Mouse (Mus musculus) MEL (cell line): Measurements from ENCODE around the gene Sun2. TPM values are rescaled to one million over a fixed set of nuclear protein-coding genes. Genes with fewer than 3 reads are reported as not detected.

Experiments
- DNase-seq: peaks from one replicate; pipeline ENCODE4 v3.0.0; 2011; ENCODE audit warnings: low read depth, low spot score
- H3K27ac ChIP-seq: 2 replicates; pipeline ENCODE4 v1.5.1; 2012; ENCODE audit warnings: low read depth, mild to moderate bottlenecking, control low read depth, low read length, moderate library complexity; ENCODE audit not compliant: control insufficient read depth
- H3K27me3 ChIP-seq, 2 experiments: fragments of 150-350 bp in 1 of 2; sonication (generic) in 1 of 2; 2 replicates each; pipeline ENCODE4 v1.6.1; 2012; ENCODE audit warnings: low read length in 2 of 2, mild to moderate bottlenecking in 2 of 2, improper control_type of control experiment in 1 of 2, moderate library complexity in 1 of 2; ENCODE audit not compliant: insufficient read depth in 2 of 2, control insufficient read depth in 1 of 2
- H3K36me3 ChIP-seq, 2 experiments: 2 replicates each; pipeline ENCODE4 v1.6.1; 2012 to 2014; ENCODE audit warnings: low read length in 2 of 2, improper control_type of control experiment in 1 of 2, inconsistent platforms in 1 of 2, mild to moderate bottlenecking in 1 of 2; ENCODE audit not compliant: insufficient read depth in 2 of 2, control insufficient read depth in 1 of 2
- H3K4me1 ChIP-seq, 2 experiments: fragments of 150-350 bp in 1 of 2; sonication (generic) in 1 of 2; 2 replicates each; pipeline ENCODE4 v1.6.1; 2012; ENCODE audit warnings: low read length in 2 of 2, improper control_type of control experiment in 1 of 2, mild to moderate bottlenecking in 1 of 2; ENCODE audit not compliant: insufficient read depth in 2 of 2, control insufficient read depth in 1 of 2
- H3K4me3 ChIP-seq, 2 experiments: fragments of 150-350 bp in 1 of 2; sonication (generic) in 1 of 2; 2 replicates each; pipeline ENCODE4 v1.5.1; 2012; ENCODE audit warnings: low read depth in 2 of 2, low read length in 2 of 2, mild to moderate bottlenecking in 2 of 2, moderate library complexity in 2 of 2, control low read depth in 1 of 2, improper control_type of control experiment in 1 of 2; ENCODE audit not compliant: control insufficient read depth in 1 of 2, insufficient read depth in 1 of 2
- H3K79me2 ChIP-seq: 2 replicates; pipeline ENCODE4 v1.6.1; 2012; ENCODE audit warnings: mild to moderate bottlenecking, low read length, moderate library complexity; ENCODE audit not compliant: control insufficient read depth, poor library complexity, insufficient read depth
- H3K9ac ChIP-seq: 2 replicates; pipeline ENCODE4 v1.6.1; 2012; ENCODE audit warnings: low read depth, mild to moderate bottlenecking, control low read depth, low read length, moderate library complexity; ENCODE audit not compliant: control insufficient read depth, poor library complexity, severe bottlenecking
- H3K9me3 ChIP-seq: fragments of 150-350 bp; sonication (generic); replicated peaks from 2 replicates; pipeline ENCODE4 v1.6.1; 2012; ENCODE audit warnings: mild to moderate bottlenecking, low read length, improper control_type of control experiment, moderate library complexity; ENCODE audit not compliant: insufficient read depth
- E2F4 ChIP-seq: IDR thresholded peaks from 2 replicates; pipeline ENCODE4 v1.6.1; 2011; ENCODE audit warnings: low read depth, low read length, improper control_type of control experiment, borderline replicate concordance
- ELF1 ChIP-seq: IDR thresholded peaks from 2 replicates; pipeline ENCODE4 v1.6.1; 2014; ENCODE audit warnings: low read depth, mild to moderate bottlenecking, inconsistent platforms, low read length, improper control_type of control experiment, moderate library complexity
- ETS1 ChIP-seq: IDR thresholded peaks from 2 replicates; pipeline ENCODE4 v1.6.1; 2012; ENCODE audit warnings: low read depth, mild to moderate bottlenecking, inconsistent platforms, low read length, improper control_type of control experiment, moderate library complexity
- GABPA ChIP-seq: IDR thresholded peaks from 2 replicates; pipeline ENCODE4 v1.6.1; 2012; ENCODE audit warnings: low read depth, mild to moderate bottlenecking, inconsistent platforms, low read length, improper control_type of control experiment, moderate library complexity
- HCFC1 ChIP-seq: IDR thresholded peaks from 2 replicates; pipeline ENCODE4 v1.6.1; 2012; ENCODE audit warnings: low read depth, mild to moderate bottlenecking, inconsistent platforms, low read length, improper control_type of control experiment, moderate library complexity
- JUND ChIP-seq: IDR thresholded peaks from 2 replicates; pipeline ENCODE4 v1.6.1; 2011; ENCODE audit warnings: low read depth, mild to moderate bottlenecking, improper control_type of control experiment, low read length
- MAX ChIP-seq: IDR thresholded peaks from 2 replicates; pipeline ENCODE4 v1.6.1; 2011; ENCODE audit warnings: low read length, improper control_type of control experiment
- MAZ ChIP-seq: IDR thresholded peaks from 2 replicates; pipeline ENCODE4 v1.6.1; 2012; ENCODE audit warnings: low read depth, mild to moderate bottlenecking, inconsistent platforms, low read length, improper control_type of control experiment
- MEF2A ChIP-seq: IDR thresholded peaks from 2 replicates; pipeline ENCODE4 v1.6.1; 2014; ENCODE audit warnings: low read depth, mild to moderate bottlenecking, inconsistent platforms, low read length, improper control_type of control experiment; ENCODE audit not compliant: poor library complexity, insufficient replicate concordance, severe bottlenecking; ENCODE audit errors: extremely low read depth
- MXI1 ChIP-seq: IDR thresholded peaks from 2 replicates; pipeline ENCODE4 v1.6.1; 2011; ENCODE audit warnings: mild to moderate bottlenecking, low read depth, low read length, improper control_type of control experiment
- MYB ChIP-seq: IDR thresholded peaks from 2 replicates; pipeline ENCODE4 v1.6.1; 2011; ENCODE audit warnings: mild to moderate bottlenecking, low read depth, low read length, improper control_type of control experiment
- MYC ChIP-seq: IDR thresholded peaks from 2 replicates; pipeline ENCODE4 v1.6.1; 2011; ENCODE audit warnings: low read depth, mild to moderate bottlenecking, low read length, improper control_type of control experiment, moderate library complexity
- NELFE ChIP-seq: IDR thresholded peaks from 2 replicates; pipeline ENCODE4 v1.6.1; 2011; ENCODE audit warnings: low read depth, low read length, improper control_type of control experiment
- POLR2A ChIP-seq, 2 experiments: IDR thresholded peaks; 2 replicates each; pipeline ENCODE4 v1.6.1; 2011 to 2012; ENCODE audit warnings: low read length in 2 of 2, mild to moderate bottlenecking in 2 of 2, control low read depth in 1 of 2, improper control_type of control experiment in 1 of 2, low read depth in 1 of 2, moderate library complexity in 1 of 2; ENCODE audit not compliant: control insufficient read depth in 1 of 2, insufficient read depth in 1 of 2, poor library complexity in 1 of 2
- POLR2AphosphoS2 ChIP-seq: IDR thresholded peaks from 2 replicates; pipeline ENCODE4 v1.6.1; 2011; ENCODE audit warnings: low read length, improper control_type of control experiment
- POLR2AphosphoS5 ChIP-seq: IDR thresholded peaks from 2 replicates; pipeline ENCODE4 v1.6.1; 2012; ENCODE audit warnings: low read depth, borderline replicate concordance, mild to moderate bottlenecking, inconsistent platforms, low read length, moderate library complexity, mixed read lengths
- RAD21 ChIP-seq: IDR thresholded peaks from 2 replicates; pipeline ENCODE4 v1.6.1; 2011; ENCODE audit warnings: mild to moderate bottlenecking, low read depth, low read length, improper control_type of control experiment
- SIN3A ChIP-seq: IDR thresholded peaks from 2 replicates; pipeline ENCODE4 v1.6.1; 2012; ENCODE audit warnings: low read length, improper control_type of control experiment, inconsistent platforms
- TAL1 ChIP-seq: IDR thresholded peaks from 2 replicates; pipeline ENCODE4 v1.6.1; 2012; ENCODE audit warnings: mild to moderate bottlenecking, inconsistent platforms, low read length, moderate library complexity, mixed read lengths
- TBP ChIP-seq: IDR thresholded peaks from 2 replicates; pipeline ENCODE4 v1.8.0; 2011; ENCODE audit warnings: low read depth, low read length, improper control_type of control experiment
- TCF12 ChIP-seq: IDR thresholded peaks from 2 replicates; pipeline ENCODE4 v1.6.1; 2014; ENCODE audit warnings: low read depth, mild to moderate bottlenecking, inconsistent platforms, low read length, improper control_type of control experiment, moderate library complexity
- USF2 ChIP-seq, 2 experiments: IDR thresholded peaks; 2 replicates each; pipeline ENCODE4 v1.6.1; 2011 to 2012; ENCODE audit warnings: improper control_type of control experiment in 2 of 2, low read length in 2 of 2, borderline replicate concordance in 1 of 2, inconsistent platforms in 1 of 2, low read depth in 1 of 2, mild to moderate bottlenecking in 1 of 2; ENCODE audit not compliant: insufficient read depth in 1 of 2
- ZC3H11A ChIP-seq: IDR thresholded peaks from 2 replicates; pipeline ENCODE4 v1.6.1; 2012; ENCODE audit warnings: low read depth, mild to moderate bottlenecking, inconsistent platforms, low read length, improper control_type of control experiment
- ZKSCAN1 ChIP-seq: IDR thresholded peaks from 2 replicates; pipeline ENCODE4 v1.6.1; 2012; ENCODE audit warnings: low read depth, mild to moderate bottlenecking, inconsistent platforms, low read length, improper control_type of control experiment, moderate library complexity
- ZMIZ1 ChIP-seq: IDR thresholded peaks from 2 replicates; pipeline ENCODE4 v1.6.1; 2012; ENCODE audit warnings: low read depth, mild to moderate bottlenecking, inconsistent platforms, low read length, improper control_type of control experiment, moderate library complexity
- ZNF384 ChIP-seq: IDR thresholded peaks from 2 replicates; pipeline ENCODE4 v1.6.1; 2012; ENCODE audit warnings: low read depth, mild to moderate bottlenecking, inconsistent platforms, low read length, improper control_type of control experiment
- polyA plus RNA-seq, 2 experiments: library from polyadenylated mRNA; stranded (reverse) in 1 of 2; unstranded in 1 of 2; fragments of >175 nt in 1 of 2; fragments of >200 nt in 1 of 2; gene quantifications; 2 replicates each; pipeline versions ENCODE4 v1.2.1 to v1.2.4; 2012; ENCODE audit warnings: low replicate concordance in 2 of 2, low read depth in 1 of 2; ENCODE audit not compliant: insufficient read length in 2 of 2, insufficient read depth in 1 of 2, missing spikeins in 1 of 2
- total RNA-seq: library from RNA; depleted of rRNA; stranded (reverse); fragments of 300-350 nt; gene quantifications from 2 replicates; pipeline ENCODE4 v1.2.3, GENCODE M21; 2012

Sun2 gene
- total and polyA plus RNA-seq, 3 experiments: 4.3 to 10.6 TPM; not detected in 1

GRCm38 (mm10) chr15:79768302-79768701, 26.0 kb upstream of the Sun2 start:
- Histone ChIP-seq H3K79me2 (no peaks in the 10 kb centered on the region), H3K4me3 (no peak overlapping the region), H3K27ac (no peak overlapping the region), H3K9ac (no peak overlapping the region), H3K27me3 (no peaks in the 10 kb centered on the region), H3K36me3 (no peaks in the 10 kb centered on the region), H3K4me1 (peaks cover 0 to under 1% of the 10 kb centered on the region in 2 experiments; a peak in 1 of 4 replicates), H3K9me3 (no peaks in the 10 kb centered on the region)
- DNase-seq: no peak
- TF ChIP-seq ZKSCAN1 (no peak), TBP (no peak), POLR2A (IDR thresholded peaks at IDR 0.05; ENCODE audit: control insufficient read depth in 1 of 2, insufficient read depth in 1 of 2, low read depth in 1 of 2, low read length in 2 of 2, poor library complexity in 1 of 2) (no peak), RAD21 (no peak), SIN3A (no peak), MAZ (no peak), E2F4 (no peak), ZC3H11A (no peak), ZNF384 (no peak), MYC (no peak), MEF2A (no peak), ZMIZ1 (no peak), MAX (no peak), POLR2AphosphoS2 (no peak), JUND (no peak), ELF1 (no peak), USF2 (IDR thresholded peaks at IDR 0.05; ENCODE audit: borderline replicate concordance in 1 of 2, insufficient read depth in 1 of 2, low read depth in 1 of 2, low read length in 2 of 2) (no peak), HCFC1 (no peak), TCF12 (no peak), GABPA (no peak)

DNA sequence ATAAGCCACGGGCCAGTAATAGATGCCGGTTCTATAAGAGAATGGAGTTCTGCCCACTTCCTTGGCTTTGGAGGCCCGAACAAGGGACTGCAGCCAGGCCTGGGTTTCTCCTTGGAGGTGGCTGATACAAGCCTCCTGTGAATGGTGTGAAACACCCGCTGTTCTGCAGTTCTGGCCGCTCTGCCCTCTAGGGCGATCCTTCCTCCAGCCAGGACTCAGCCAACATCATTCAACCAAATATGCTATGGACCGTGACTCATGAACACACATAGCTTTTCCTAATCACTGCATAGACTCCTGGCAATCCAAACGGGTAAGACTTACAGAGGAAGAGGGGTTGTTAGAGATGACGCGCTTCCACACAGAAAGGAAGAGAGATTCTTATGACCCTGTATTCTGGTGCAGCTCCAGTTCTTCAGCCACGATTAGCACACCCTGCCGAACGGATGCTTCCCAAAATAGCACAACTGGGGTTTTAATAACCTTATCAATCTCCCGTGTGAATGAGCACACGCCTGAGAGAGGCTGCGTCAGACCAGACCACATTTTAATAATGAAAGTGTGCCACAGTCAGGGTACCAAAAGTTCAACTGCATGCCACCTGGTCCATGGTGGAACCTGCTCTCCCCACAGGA, 25.1 kb upstream of the Sun2 start:
- TF ChIP-seq MXI1 (no peak), JUND (no peak), POLR2A (IDR thresholded peaks at IDR 0.05; ENCODE audit: control insufficient read depth in 1 of 2, insufficient read depth in 1 of 2, low read depth in 1 of 2, low read length in 2 of 2, poor library complexity in 1 of 2) (no peak), NELFE (no peak), TCF12 (no peak), ETS1 (no peak), TBP (no peak), MAX (no peak), MYC (no peak), POLR2AphosphoS5 (no peak), ZMIZ1 (no peak), GABPA (no peak), ZKSCAN1 (no peak), E2F4 (no peak), ZC3H11A (no peak), MYB (no peak), TAL1 (no peak)
- H3K9ac ChIP-seq: no peak overlapping the region
- H3K4me3 ChIP-seq: no peak overlapping the region
- H3K79me2 ChIP-seq: no peaks in the 10 kb centered on the region
- no peaks in the 10 kb centered on the region for H3K4me1 ChIP-seq
- H3K27me3 ChIP-seq: no peaks in the 10 kb centered on the region
- no peak overlapping the region for H3K27ac ChIP-seq
- no peaks in the 10 kb centered on the region for H3K36me3 ChIP-seq
- DNase-seq: no peak
- H3K9me3 ChIP-seq: no peaks in the 10 kb centered on the region
